Mouse (Mus musculus): Measurements from ENCODE around the gene Rer1. TPM values are rescaled to one million over a fixed set of nuclear protein-coding genes. Genes with fewer than 3 reads are reported as not detected.

Rer1 gene
- total RNA-seq, 4 experiments from 2014 or later: 52.2 to 64.6 (median 59.8) TPM

DNA sequence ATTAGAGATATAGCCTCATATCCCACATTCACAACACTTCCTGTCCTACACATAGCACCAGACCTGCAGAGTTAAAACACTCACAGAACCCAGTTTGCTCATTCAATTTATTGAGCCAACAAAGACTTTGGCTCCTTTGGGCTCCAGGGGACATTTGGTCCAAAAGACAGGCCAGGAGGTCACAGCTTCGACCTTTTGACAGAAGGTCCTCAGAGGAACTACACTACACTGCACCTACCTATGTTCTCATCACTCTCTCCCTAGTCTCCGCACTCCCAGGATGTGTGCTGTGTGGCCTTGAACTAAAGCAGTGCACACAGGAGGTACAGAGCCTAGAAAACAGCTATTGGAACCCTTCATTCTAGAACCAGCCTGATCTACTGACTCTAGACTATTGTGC lies 10.4 kb downstream of the Rer1 start:
- no peak for DNase-seq (ENCODE audit: low spot score in 2 of 2)

DNA sequence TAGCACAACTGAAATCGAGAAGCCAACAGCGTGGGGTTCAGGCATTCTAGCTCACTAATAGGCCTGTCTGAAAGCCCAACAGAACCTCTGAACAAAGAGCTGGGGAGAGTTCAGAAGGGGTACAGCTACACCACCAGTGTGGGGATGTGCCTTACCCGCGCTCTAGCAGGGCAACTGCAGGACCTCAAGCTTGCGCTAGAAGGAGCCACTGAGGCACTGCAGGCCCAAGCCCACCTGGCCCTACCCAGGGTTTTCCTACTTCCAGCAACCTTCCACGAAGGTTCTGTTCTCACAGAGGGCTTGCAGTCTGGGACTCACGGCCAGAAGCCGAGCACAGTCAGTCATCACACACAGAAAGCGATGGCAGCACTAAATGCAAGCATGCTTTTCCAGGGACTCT lies 11.0 kb downstream of the Rer1 start:
- DNase-seq (ENCODE audit: low spot score in 2 of 2): no peak

DNA sequence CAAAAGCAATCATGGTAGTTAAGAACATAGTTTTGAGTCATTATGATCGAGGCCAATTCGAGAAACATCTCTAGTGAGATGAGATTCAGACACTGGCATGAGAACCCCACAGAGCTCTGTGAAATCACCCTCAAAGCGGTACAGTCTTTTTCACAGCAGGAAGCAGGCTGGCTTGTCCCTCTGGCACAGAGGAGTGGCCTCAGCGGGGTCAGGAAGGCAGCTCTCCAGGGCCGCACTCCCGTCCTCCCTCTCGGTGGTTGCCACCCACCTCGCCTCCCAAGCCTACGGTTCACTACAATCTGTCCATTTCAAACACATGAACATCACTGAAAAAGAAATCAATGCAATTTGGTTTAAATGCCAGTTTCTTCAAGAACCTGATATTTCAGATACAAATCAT lies 11.8 kb downstream of the Rer1 start:
- no peak for DNase-seq (ENCODE audit: low spot score in 2 of 2)

DNA sequence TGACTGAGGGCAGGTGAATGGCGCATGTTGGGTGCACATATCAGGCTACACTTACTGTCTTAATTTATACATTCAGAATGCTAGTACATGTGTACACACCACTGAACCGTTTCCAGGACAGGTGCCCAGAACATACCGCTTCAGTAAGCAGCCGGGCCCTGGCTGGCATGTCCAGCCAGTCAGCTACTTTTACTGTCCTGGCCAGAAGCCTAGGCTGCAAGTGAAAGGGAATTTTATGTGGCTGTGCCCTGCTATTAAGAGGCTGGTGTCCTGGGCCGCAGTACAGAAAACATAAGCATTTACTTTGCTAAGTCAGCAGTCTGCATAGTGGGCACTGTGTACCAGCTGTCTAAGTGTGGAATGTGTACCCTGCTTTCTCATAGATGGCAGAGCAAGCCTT lies 15.3 kb downstream of the Rer1 start:
- peak in 1 of 2 experiments; percentile 52 for DNase-seq (ENCODE audit: low spot score in 2 of 2)

DNA sequence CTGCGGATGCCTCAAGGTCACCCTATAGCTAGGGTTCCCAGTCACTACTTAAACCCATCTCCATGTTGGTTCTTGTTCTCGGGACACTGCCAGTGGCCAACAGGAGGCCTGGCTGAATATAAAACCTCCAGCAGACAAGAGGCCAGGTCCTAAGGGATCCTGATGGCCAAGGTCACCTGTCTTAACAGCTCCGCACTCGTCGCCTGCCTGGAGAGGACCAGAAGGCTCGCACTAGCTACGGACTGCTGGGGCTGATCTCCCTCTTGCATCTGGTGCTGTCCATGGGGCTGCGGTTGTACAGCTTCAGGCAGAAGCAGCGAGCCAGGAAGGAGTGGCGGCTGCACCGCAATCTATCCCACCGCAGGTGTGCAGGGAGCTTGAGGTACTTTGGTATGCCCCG lies 16.0 kb downstream of the Rer1 start:
- no peak for DNase-seq (ENCODE audit: low spot score in 2 of 2)

DNA sequence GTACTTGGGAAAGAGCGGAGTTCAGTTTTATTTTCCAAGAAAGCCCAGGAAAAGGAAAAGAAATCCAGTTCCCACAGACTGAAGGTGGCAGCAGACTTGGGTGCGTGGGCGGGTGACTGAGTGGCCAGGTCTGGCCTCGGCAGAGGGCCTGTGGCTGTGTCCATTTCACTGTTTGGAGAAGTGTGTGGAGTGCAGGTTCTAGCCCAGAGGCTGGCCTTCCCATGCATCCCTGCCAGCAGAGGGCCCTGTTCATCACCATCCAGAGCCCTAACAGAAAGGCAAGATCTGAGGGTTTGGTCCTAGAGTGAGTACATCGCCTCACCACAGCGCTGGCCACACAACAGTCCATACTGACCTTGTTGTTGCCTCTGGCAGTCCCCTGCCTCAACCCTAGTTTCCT lies 17.0 kb downstream of the Rer1 start:
- DNase-seq (ENCODE audit: low spot score in 2 of 2): no peak

DNA sequence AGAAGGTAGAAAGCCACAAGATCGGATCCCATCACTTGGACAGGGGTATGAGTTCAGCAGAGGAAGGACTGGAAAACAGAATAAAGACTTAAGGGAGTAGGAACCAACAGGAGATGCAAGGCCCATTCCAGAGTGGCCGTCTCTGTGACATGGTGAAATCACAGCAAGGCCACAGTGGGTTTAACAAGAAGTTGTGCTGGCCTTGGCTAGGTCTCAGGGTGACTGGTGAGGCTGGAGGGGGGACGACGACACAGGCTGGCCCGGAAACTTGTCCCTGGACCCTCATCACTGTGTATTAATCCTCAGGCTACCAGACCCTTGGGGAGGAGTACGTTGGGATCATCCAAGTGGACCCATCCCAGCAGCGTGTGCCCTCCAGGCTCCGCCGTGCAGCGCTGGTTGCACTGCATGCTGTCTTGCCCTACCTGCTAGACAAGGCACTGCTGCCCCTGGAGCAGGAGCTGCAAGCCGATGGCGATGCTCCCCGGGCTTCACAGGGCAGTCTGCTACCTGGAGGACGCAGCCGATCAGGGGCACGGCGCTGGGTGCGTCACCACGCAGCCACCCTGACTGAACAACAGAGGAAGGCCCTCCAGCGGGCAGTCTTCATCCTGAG lies 17.7 kb downstream of the Rer1 start:
- no peak for DNase-seq (ENCODE audit: low spot score in 2 of 2)

DNA sequence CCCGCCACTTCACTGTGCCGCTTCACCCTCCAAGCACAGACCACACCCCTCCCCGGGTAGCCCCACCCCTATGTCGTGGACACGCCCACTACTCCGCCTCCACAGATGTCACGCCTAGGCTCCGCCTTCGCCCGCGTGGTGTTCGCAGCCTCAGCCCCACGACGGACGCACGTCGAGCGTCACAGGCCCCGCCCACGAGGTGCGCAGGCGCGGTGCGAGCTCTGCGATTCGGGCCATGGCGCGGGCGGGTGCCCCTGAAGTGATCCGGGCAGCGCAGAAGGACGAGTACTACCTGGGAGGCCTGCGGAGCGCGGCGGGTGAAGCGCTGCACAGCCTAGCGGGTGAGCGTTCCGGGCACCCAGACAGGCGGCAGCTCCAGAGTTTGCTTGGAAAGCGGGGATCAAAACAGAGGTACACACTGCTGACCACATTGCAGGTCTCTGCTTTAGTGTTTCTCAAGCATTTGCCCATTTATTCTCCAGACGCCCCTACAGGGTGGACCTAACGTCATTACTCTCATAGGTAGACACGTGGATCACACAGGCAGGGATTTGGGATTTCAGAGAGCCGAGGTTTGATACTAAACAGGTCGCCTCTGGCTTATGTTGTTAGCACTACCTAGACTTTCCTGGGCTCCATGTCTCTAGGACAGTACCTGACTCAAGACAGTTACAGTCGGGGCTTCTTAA lies 19.2 kb downstream of the Rer1 start, which contains the start of gene Pex10:
Gene Pex10 (plus strand): TSS at position 183 of the 689 bp plus-strand sequence.
- DNase-seq (ENCODE audit: low spot score in 2 of 2): peak; percentile 93 to 96

DNA sequence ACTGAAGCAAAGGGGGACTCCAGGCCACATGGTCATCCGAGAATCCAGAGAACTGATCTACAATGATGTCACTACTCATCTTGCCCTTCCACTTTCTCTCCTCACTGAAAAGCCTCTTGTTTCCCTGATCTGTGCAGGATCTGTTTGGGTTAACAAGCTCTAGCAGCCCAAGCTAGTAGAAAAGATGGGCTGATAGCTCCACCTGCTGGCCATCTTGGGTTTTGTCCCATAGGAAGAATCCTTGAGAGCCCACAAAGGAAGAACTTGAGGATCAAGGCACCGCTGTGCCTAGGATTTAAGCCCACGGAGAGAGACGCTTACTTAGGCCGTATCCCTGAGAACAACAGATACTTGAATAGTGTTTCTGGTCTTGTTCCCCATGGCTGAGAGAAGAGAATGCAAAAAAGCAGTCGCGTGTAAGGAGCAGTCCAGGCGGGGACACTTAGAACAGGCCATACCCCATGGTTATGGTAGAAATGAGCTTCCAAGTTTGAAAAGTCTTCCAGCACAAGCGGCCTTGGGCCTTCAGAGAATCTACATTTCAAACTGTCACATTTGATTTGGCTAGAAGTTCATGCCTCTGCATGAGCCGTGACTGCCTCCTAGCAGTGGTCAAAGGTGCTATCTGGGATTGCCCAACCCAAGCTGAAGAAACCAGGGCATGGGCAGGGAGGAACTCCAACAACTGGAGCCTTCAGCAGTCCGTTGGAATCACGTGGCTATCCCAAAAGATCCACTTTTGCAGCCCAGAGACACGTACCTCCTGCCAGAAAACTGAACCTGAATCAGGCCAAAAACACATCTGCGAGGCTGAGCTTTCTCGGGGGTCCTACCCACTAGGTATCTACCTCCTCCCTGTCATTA lies 20.0 kb downstream of the Rer1 start:
- peak; percentile 79 to 80 for DNase-seq (ENCODE audit: low spot score in 2 of 2)

DNA sequence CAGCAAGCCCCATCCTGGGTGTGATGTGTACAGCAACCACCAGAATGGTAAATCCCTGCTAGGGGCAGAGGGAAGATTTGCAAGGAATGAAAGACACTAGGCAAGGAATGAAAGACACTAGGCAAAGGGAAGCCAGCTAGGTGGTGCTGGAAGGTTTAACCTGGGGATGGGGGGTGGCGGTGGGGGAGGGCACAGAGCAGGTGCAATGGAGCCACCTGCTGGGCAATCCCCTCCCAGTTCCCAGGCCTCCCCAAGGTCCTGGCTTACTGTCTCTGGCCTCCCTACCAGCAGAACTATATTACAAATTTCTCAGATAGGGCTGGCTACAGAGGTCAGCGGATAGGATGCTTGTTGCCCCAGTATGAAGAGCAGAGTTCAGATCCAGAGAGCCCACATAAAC lies 21.7 kb downstream of the Rer1 start:
- DNase-seq (ENCODE audit: low spot score in 2 of 2): no peak

DNA sequence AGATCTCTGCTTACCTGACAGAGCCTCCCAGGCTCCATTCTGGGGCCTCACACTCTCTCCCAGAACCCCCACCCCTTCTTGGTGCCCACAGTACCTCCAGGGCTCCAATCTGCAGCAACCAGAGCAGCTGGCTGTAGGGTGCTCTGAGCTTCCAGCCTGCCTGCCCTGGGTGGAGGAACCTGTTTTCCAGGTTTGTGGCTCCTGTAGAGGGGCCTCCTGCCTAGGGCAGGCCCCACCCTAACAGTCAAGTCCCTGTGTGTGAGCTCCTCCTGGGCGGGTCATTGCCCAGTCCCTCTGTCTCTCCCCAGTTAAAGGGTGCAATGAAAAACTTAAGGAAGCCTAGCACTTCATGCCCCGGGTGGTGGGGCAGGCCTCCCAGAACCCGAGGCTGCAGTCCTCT lies 22.3 kb downstream of the Rer1 start:
- no peak for DNase-seq (ENCODE audit: low spot score in 2 of 2)

DNA sequence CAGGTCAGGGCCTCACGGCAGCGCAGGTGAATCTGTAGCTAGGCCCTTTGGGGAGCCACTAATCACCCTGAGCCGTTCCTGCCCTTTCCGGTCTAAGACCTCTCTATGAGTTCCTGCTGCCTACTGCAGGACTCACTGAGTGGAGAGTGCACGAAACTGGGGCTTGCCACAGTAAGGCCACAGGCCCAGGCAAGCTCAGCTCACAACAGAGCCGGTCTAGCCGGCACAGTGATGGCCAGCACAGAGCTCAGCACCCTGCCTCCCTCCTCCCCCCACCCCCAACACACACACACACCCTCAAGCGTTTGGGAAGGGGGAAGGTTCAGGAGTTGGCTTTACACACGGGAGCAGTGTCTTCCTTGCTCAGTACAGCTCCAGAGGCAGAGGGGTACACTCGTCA lies 27.9 kb downstream of the Rer1 start:
- DNase-seq (ENCODE audit: low spot score in 2 of 2): no peak

DNA sequence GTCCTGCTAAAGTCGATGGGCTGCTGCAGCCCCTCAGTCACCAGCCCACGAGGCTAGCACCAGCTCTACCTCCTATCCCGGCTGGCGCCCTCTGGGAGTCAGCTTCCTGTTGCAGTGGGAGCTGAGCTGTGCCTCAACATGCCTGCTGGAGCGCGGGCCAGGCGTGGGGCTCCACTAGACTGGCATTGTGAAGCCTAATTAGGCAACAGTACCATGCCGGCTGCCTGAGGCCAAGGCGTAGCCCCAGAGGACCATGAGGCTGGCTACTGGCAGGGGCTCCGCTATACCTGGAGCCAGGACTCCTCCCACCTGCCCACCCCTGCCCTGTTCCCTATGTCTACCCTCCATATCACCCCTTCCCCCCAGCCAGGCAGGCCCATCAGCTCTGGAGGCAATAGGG lies 29.5 kb downstream of the Rer1 start, which contains the start of gene Plch2:
Gene Plch2 (minus strand): TSS at position 61 of the 400 bp plus-strand sequence.
- no peak for DNase-seq (ENCODE audit: low spot score in 2 of 2)

DNA sequence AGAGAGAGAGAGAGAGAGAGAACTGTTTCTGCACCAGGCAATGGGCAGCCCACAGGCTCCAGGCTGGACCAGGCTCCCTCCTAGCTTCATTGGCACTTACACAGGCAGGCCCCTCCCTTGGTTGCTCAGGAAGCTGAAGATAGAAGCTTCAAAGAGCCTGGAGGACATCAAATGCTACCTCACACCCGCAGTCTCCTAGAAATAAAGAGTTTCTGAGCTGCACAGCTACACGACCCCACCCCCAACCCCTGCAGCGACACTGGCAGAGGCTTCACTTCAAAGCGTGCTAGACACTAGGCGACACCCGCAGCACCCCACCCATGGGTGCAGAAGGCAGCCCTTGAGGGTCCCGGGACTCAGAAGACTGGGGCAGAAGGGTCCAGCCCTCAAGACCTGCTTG lies 36.1 kb downstream of the Rer1 start:
- no peak for DNase-seq (ENCODE audit: low spot score in 2 of 2)

DNA sequence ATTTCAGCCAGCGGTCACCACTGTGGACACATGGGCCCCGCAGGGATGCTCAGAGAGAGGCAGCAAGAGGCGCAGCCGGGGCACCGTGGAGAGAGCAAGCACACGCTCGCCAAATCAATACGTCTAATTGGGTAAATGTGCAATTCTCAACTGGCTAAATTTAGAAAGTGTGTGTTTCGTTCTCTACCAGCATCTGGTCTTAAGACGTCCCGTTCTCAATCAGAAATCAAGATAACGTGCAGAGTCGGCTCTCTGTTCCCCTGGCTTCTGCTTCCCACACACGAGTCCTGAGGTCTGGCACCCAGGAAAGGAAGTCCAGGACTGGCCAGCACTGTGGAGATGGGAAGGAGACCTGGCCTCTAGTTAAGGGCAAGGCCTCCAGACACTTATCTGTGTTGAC lies 39.5 kb downstream of the Rer1 start:
- DNase-seq (ENCODE audit: low spot score in 2 of 2): no peak

DNA sequence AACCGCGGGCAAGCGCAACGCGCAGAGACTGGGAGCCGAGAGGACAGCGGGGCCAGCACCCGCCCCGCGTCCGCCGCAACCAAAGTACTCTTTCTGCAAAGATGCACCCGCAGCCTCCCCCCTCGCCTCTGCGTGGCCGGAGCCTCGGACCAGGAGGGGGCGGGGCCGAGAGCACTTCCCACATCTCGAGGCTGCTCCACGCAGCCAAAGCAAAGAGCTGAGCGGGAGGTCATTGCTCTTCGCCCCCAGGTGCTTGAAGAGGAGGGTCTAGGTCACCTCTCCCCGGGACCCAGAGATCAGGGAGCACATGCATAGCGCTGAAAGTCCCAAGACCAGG lies 42.9 kb downstream of the Rer1 start:
- DNase-seq (ENCODE audit: low spot score in 2 of 2): no peak

DNA sequence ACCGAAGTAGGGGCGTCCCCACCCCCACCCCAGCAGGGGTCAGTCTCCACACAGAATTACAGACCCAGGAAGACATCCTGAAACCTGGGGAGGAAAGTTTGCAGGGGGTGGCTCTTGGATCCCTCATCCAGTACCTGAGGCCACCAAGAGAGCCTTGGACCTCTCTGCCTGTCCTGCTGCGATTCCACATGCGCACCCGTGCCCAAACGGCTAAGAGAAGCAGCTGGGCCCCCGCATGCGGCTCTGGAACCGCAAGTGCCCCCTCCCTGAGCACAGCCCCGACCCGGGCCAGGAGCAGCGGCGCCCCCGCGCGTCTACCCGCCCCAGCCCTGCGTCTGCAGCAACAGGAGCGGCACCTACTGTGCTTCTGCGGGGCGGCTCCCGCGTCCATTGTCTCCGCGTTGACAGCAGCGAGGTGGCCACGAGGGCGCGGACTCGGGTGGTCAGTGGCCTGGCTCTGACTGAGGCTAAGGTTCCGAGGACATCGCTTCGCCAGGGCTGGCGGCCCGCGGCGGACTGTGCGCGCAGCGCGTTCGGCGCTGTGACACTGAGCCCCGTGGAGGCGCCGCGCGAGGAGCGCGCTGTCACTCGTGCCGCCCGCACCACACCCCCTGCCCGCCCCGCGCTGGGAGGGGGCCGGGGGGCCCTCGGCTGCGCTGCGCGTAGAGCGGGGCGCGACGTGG lies 43.4 kb downstream of the Rer1 start:
- no peak for DNase-seq (ENCODE audit: low spot score in 2 of 2)

DNA sequence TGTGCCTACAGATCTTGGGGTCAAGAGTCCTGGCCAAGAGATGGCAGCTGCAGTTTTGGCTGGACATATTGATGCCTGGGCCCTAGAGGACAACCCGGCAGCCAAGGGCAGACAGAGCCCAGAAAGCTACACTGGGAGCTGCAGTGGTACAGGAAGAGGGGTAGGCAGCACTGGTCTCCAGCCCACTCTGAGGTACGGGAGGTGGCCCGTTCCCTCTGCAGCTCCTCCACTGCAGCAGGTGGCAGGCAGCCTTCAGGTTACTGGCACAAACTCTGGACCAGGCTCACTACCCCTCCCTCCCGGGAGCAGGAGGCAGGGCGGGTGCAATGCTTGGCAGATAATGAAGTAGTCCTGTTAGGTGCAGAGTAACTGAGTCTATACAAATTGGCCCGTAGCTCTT lies 45.5 kb downstream of the Rer1 start:
- no peak for DNase-seq (ENCODE audit: low spot score in 2 of 2)

DNA sequence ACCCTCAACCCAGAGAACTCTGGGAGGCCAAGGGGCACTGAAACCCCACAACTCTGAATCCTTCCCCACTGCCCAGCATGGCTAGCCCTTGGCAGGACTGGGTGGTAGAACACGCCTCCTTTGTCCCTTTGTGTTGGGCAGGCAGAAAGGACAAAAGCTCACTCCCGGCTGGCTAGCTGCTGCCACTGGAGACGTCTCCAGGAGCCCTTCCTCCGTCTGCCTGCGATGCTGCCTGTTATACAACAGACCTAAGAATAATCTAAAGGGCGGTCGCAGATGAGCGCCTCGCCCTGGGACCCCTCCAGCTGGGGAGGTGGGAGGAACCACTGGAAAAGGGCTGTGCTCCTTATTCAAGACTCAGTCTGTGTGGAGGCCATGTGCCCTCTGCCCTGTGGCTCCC lies 46.0 kb downstream of the Rer1 start:
- DNase-seq (ENCODE audit: low spot score in 2 of 2): no peak

DNA sequence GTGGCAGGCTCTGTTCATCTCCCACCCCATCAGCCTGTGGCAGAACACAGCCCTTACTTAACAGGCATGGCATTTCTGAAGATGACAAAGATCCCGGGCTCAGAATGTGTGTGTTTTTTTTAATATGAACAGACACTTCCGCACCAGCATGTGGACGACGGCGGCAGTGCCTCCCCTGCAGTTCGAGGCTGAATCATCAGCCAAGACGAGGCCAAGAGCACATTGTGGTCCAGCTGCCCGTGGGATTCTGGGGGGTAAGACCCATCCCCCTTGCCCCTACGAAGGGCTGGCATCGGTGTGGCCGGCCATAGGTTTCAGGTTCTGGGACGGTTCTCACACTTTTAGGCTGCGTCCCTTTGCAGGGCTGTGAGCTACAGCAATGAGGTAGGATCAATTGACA lies 51.4 kb downstream of the Rer1 start:
- DNase-seq (ENCODE audit: low spot score in 2 of 2): no peak

DNA sequence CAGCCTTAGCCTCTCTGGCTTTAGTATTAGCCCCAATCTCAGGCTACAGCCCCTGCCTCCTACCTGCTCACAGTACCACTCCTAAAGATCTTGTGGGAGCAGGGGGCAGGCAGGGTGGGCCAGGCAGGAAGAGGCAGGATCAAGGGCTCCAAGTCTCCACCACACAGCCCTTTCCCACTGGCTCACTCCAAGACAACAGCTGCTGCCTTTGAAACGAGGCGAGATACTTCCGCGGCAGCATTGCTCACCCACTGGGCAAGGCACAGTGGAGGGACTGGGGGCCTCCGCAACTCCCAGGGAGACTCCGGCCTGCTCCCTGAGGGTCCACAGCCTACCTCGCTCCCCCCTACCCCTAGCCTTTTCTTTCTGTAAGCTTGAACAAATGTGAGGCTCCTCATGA lies 52.0 kb downstream of the Rer1 start:
- DNase-seq (ENCODE audit: low spot score in 2 of 2): no peak

DNA sequence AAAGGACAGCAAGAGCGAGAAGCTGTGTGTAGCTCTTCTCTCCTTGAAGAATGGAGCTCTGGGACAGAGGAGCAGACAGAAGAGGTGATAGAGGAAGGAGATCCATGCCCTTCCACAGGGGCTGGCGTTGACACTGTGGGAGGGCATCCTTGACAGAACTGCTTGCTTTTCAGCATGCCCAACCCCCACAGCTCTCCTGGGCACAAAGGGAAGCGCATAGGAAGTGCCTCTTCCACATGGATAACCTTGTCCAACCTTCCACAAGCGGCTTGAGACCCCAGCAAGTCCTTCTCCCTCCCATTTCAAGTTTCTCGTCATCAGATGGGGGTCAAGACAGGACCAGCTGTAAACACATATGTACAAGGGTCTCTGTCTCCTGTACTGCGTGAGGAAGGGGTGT lies 53.1 kb downstream of the Rer1 start:
- no peak for DNase-seq (ENCODE audit: low spot score in 2 of 2)

Measured in gastrocnemius, adult 8-10 months (tissue).